Mouse (Mus musculus) hindbrain, embryonic 15.5 days (tissue): ENCODE results near the gene Gtpbp10. TPM values are rescaled to one million over a fixed set of nuclear protein-coding genes. Genes with fewer than 3 reads are reported as not detected.

Source experiments
- ATAC-seq: fragments of 200-750 bp; cut with Nextera tagmentation; 2 replicates; pipeline ENCODE4 v1.8.0; 2017; ENCODE audit warnings: low read depth, moderate number of reproducible peaks, moderate TSS enrichment; ENCODE audit not compliant: low FRiP score
- H3K27ac ChIP-seq: fragments of 300-500 bp; sonication (generic); replicated peaks from 2 replicates; pipeline ENCODE4 v1.5.1; 2015; ENCODE audit warnings: mild to moderate bottlenecking, inconsistent platforms
- H3K27me3 ChIP-seq: fragments of 300-500 bp; sonication (generic); 2 replicates; pipeline ENCODE4 v1.6.1; 2015; ENCODE audit warnings: control low read depth, inconsistent platforms
- H3K36me3 ChIP-seq: fragments of 300-500 bp; sonication (generic); 2 replicates; pipeline ENCODE4 v1.6.1; 2015; ENCODE audit warnings: control low read depth, inconsistent platforms
- H3K4me1 ChIP-seq: fragments of 300-500 bp; sonication (generic); replicated peaks from 2 replicates; pipeline ENCODE4 v1.6.1; 2015; ENCODE audit warnings: control low read depth, inconsistent platforms
- H3K4me2 ChIP-seq: fragments of 300-500 bp; sonication (generic); 2 replicates; pipeline ENCODE4 v1.6.1; 2015; ENCODE audit warnings: moderate library complexity, mild to moderate bottlenecking, inconsistent platforms
- H3K4me3 ChIP-seq: fragments of 300-500 bp; sonication (generic); 2 replicates; pipeline ENCODE4 v1.5.1; 2015; ENCODE audit warnings: mild to moderate bottlenecking, inconsistent platforms
- H3K9ac ChIP-seq: fragments of 300-500 bp; sonication (generic); 2 replicates; pipeline ENCODE4 v1.6.1; 2015; ENCODE audit warnings: inconsistent platforms
- H3K9me3 ChIP-seq: fragments of 300-500 bp; sonication (generic); 2 replicates; pipeline ENCODE4 v1.6.1; 2016; ENCODE audit warnings: control low read depth, inconsistent platforms
- WGBS: fragments of 180-500 bp; shearing (Covaris S2); methylation state at CpG from one replicate; pipeline ENCODE4 v1.1.7; 2015; 5-methylcytosine and 5-hydroxymethylcytosine counted together
- polyA plus RNA-seq: library from polyadenylated mRNA; unstranded; fragments of >200 nt; fragmentation: Nextera tagmentation; extraction: Ambion mirVana; gene quantifications from 2 replicates; pipeline ENCODE4 v1.2.1, GENCODE M21; 2015

Gene Gtpbp10
- polyA plus RNA-seq = 17.1 and 18.3 TPM in 2 replicates

GRCm38 (mm10) chr5:5559079-5559740, at the start of gene Gtpbp10:
Gene Gtpbp10 (minus strand): TSS chr5:5559538.
- Histone ChIP-seq H3K9ac (peak within 1 kb of the TSS; percentile 62), H3K4me2 (peak within 1 kb of the TSS; percentile 69), H3K36me3 (peaks cover 6% of the 10 kb centered on the region), H3K27me3 (no peaks in the 10 kb centered on the region), H3K27ac (peak within 1 kb of the TSS; percentile 74), H3K4me1 (peaks cover 20% of the 10 kb centered on the region), H3K9me3 (no peaks in the 10 kb centered on the region), H3K4me3 (peak within 1 kb of the TSS; percentile 72)
- ATAC-seq = peak; percentile 100
- WGBS = under 1% methylated on average over 43 of the region's 43 CpGs

- no peak for ATAC-seq
- Histone ChIP-seq H3K36me3 (no peaks in the 10 kb centered on the region), H3K27ac (no peak overlapping the region), H3K4me1 (no peaks in the 10 kb centered on the region), H3K9me3 (no peaks in the 10 kb centered on the region), H3K4me2 (no peak overlapping the region), H3K27me3 (no peaks in the 10 kb centered on the region), H3K9ac (no peak overlapping the region), H3K4me3 (no peak overlapping the region)
- 93% methylated on average over 3 of the region's 3 CpGs for WGBS
Measured at GRCm38 (mm10) chr5:5587686-5588085, 28.3 kb upstream of the Gtpbp10 start.

GRCm38 (mm10) chr5:5573749-5574317, 14.5 kb upstream of the Gtpbp10 start, which contains the start of gene Gm8773:
Gene Gm8773 (plus strand): TSS chr5:5573799.
- Histone ChIP-seq H3K9ac (peak within 1 kb of the TSS; percentile 44), H3K27ac (peak within 1 kb of the TSS; percentile 2; the same call in 1 of the 2 replicates), H3K4me3 (peak within 1 kb of the TSS; percentile 47), H3K27me3 (0 out of 2 replicates have a peak, but pooled peaks cover 2% of the 10 kb centered on the region), H3K9me3 (no peaks in the 10 kb centered on the region), H3K36me3 (no peaks in the 10 kb centered on the region), H3K4me2 (peak within 1 kb of the TSS; percentile 66), H3K4me1 (peaks cover 9% of the 10 kb centered on the region)
- peak; percentile 90 for ATAC-seq
- under 1% methylated on average over 24 of the region's 24 CpGs for WGBS

DNA sequence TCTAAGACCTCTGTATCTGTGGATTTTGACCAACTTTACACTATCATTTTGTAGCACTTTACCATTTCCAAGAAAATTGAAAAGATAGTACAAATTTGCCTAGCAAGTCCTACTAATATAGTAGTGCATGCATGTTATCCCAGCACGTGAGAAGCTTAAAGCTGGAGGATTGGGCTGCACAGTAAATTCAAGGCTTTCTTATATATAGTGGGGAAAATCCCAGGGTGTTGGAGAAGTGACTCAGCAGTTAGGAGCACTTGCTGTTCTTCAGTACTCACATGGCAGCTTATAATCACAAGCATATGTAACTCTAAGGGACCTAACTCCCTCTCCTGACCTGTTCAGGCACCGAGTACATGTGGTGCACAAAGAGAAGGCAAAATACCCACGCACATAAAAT, 3.1 kb upstream of the Gtpbp10 start:
- WGBS = 84% methylated on average over 3 of the region's 3 CpGs
- Histone ChIP-seq H3K27me3 (no peaks in the 10 kb centered on the region), H3K36me3 (no peaks in the 10 kb centered on the region), H3K4me3 (no peak overlapping the region), H3K9ac (no peak overlapping the region), H3K4me2 (no peak overlapping the region), H3K4me1 (peaks cover 19% of the 10 kb centered on the region), H3K27ac (no peak overlapping the region), H3K9me3 (no peaks in the 10 kb centered on the region)
- no peak for ATAC-seq

- H3K36me3 ChIP-seq = no peaks in the 10 kb centered on the region
- no peaks in the 10 kb centered on the region for H3K27me3 ChIP-seq
- H3K4me1 ChIP-seq = peaks cover 20% of the 10 kb centered on the region
- H3K9ac ChIP-seq = no peak overlapping the region
- no peak for ATAC-seq
- no peak overlapping the region for H3K4me3 ChIP-seq
- H3K27ac ChIP-seq = no peak overlapping the region
- no peaks in the 10 kb centered on the region for H3K9me3 ChIP-seq
- no peak overlapping the region for H3K4me2 ChIP-seq
- 78% methylated on average over 4 of the region's 4 CpGs for WGBS
Measured at GRCm38 (mm10) chr5:5561041-5561706, 1.8 kb upstream of the Gtpbp10 start.

GRCm38 (mm10) chr5:5559798-5560197, 460 bp upstream of the Gtpbp10 start:
- Histone ChIP-seq H3K4me3 (peak overlapping the region; percentile 72), H3K9me3 (no peaks in the 10 kb centered on the region), H3K36me3 (peaks cover under 1% of the 10 kb centered on the region; the same call in 1 of the 2 replicates), H3K9ac (peak overlapping the region; percentile 44), H3K27me3 (no peaks in the 10 kb centered on the region), H3K4me1 (peaks cover 20% of the 10 kb centered on the region), H3K27ac (peak overlapping the region; percentile 74), H3K4me2 (peak overlapping the region; percentile 69)
- no peak; the same call in none of the 2 replicates for ATAC-seq
- WGBS = 41% methylated on average over 8 of the region's 8 CpGs

- WGBS = 90% methylated on average over 1 of the region's 1 CpGs
- no peak for ATAC-seq
- peaks cover 27% of the 10 kb centered on the region for H3K36me3 ChIP-seq
Measured at GRCm38 (mm10) chr5:5551110-5551509, 8.2 kb downstream of the Gtpbp10 start.

DNA sequence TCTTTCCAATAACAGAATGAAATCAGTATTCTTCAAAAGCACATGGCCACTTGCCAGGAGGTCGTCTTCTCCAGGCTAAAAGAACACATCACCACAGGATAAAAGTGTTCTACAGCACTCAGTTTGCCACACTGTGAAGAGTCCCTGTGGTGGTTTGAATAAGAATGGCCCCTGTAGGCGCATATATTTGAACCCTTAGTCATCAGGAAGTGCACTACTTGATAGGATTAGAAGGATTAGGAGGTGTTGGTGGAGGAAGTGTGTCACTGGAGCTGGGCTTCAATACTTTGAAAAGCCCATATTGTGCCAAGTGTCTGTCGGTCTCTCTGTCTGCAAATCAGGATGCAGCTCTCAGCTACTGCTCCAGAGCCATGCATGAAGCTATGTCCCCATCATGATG, 19.0 kb downstream of the Gtpbp10 start:
- WGBS = 75% methylated on average over 3 of the region's 3 CpGs
- Histone ChIP-seq H3K9ac (no peak overlapping the region), H3K4me3 (no peak overlapping the region), H3K27ac (no peak overlapping the region), H3K36me3 (peaks cover 36% of the 10 kb centered on the region), H3K9me3 (no peaks in the 10 kb centered on the region), H3K27me3 (no peaks in the 10 kb centered on the region), H3K4me2 (no peak overlapping the region), H3K4me1 (no peaks in the 10 kb centered on the region)
- no peak for ATAC-seq

More at GRCm38 (mm10) chr5:5551110-5551509, 8.2 kb downstream of the Gtpbp10 start:
- no peaks in the 10 kb centered on the region for H3K27me3 ChIP-seq
- no peak overlapping the region for H3K27ac ChIP-seq
- no peak overlapping the region for H3K4me3 ChIP-seq
- no peaks in the 10 kb centered on the region for H3K9me3 ChIP-seq
- no peak overlapping the region for H3K9ac ChIP-seq
- no peak overlapping the region for H3K4me2 ChIP-seq
- H3K4me1 ChIP-seq = no peaks in the 10 kb centered on the region

GRCm38 (mm10) chr5:5539771-5540170, 19.6 kb downstream of the Gtpbp10 start:
- no peaks in the 10 kb centered on the region for H3K27me3 ChIP-seq
- no peak overlapping the region for H3K4me2 ChIP-seq
- H3K36me3 ChIP-seq = peaks cover 36% of the 10 kb centered on the region
- H3K9ac ChIP-seq = no peak overlapping the region
- no peak overlapping the region for H3K4me3 ChIP-seq
- 82% methylated on average over 3 of the region's 3 CpGs for WGBS
- no peaks in the 10 kb centered on the region for H3K9me3 ChIP-seq
- H3K4me1 ChIP-seq = no peaks in the 10 kb centered on the region
- ATAC-seq = no peak
- H3K27ac ChIP-seq = no peak overlapping the region

DNA sequence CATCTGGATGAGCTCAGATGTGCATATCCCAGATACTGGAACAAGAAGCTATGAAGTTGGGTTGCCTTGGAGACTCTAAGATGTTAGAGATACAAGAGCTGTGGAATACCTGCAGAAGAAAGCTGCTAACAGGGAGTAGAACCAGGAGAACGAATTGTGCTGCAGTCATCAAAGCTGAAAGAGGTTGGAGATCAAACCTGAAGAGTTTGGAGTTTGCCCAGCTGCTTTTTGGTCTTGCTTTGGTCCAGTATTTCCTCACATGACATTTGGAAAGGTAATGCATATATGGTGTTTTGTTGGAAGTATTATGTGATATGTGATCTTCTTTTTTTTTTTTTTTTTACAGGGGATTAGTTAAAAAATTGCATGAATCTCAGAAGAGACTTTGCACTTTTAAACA, 23.2 kb downstream of the Gtpbp10 start:
- Histone ChIP-seq H3K4me1 (no peaks in the 10 kb centered on the region), H3K9ac (no peak overlapping the region), H3K36me3 (peaks cover 14% of the 10 kb centered on the region), H3K4me2 (no peak overlapping the region), H3K4me3 (no peak overlapping the region), H3K27me3 (no peaks in the 10 kb centered on the region), H3K9me3 (no peaks in the 10 kb centered on the region), H3K27ac (no peak overlapping the region)
- 100% methylated on average over 1 of the region's 1 CpGs for WGBS
- no peak for ATAC-seq

GRCm38 (mm10) chr5:5533656-5534420, 25.5 kb downstream of the Gtpbp10 start:
- peaks cover 11% of the 10 kb centered on the region for H3K36me3 ChIP-seq
- H3K27me3 ChIP-seq = no peaks in the 10 kb centered on the region
- no peak overlapping the region for H3K4me3 ChIP-seq
- H3K4me1 ChIP-seq = no peaks in the 10 kb centered on the region
- H3K4me2 ChIP-seq = no peak overlapping the region
- H3K9ac ChIP-seq = no peak overlapping the region
- no peaks in the 10 kb centered on the region for H3K9me3 ChIP-seq
- 91% methylated on average over 3 of the region's 3 CpGs for WGBS
- no peak overlapping the region for H3K27ac ChIP-seq
- ATAC-seq = no peak
